Mouse (Mus musculus): ENCODE results near the gene Rnaseh2c. TPM values are rescaled to one million over a fixed set of nuclear protein-coding genes. Genes with fewer than 3 reads are reported as not detected.

Rnaseh2c gene
- polyA plus RNA-seq, 1 experiment from 2014 or later: 164 TPM

DNA sequence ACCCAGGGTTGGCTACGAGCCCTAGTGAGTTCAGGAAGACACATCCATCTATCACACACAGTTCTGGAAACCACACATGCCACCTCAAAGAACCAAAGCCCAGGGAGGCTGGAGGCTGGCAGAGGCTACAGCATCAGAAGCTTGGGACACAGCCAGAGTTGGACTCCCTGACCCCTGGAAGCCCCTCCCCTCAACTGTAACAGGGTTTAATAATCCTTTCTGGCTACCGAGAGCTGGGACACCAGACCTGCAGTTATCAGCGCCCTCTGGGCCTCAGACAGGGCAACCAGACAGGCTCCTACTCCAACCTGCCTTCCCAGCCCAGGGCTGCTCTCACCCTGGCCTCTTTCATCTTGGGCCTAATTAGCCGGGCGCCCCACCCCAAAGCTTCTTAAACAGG, 35.4 kb upstream of the Rnaseh2c start:
- H3K4me3 ChIP-seq (replicated peaks): 0 out of 2 replicates have a peak overlapping the region, but pooled peaks have one; percentile 85
- H3K27ac ChIP-seq: no peak overlapping the region
- H3K4me1 ChIP-seq (replicated peaks): peaks cover 41% of the 10 kb centered on the region
- H3K4me2 ChIP-seq: peak overlapping the region; percentile 99
- no peak for ATAC-seq (ENCODE audit: low read depth)
- H3K9me3 ChIP-seq (replicated peaks): no peaks in the 10 kb centered on the region
- H3K36me3 ChIP-seq: peaks cover 23% of the 10 kb centered on the region
- DNase-seq: no peak
- H3K27me3 ChIP-seq: peaks cover 59% of the 10 kb centered on the region
- H3K9ac ChIP-seq: 0 out of 2 replicates have a peak overlapping the region, but pooled peaks have one; percentile 91
- 54% methylated on average over 5 of the region's 5 CpGs for WGBS (ENCODE audit: insufficient replicate concordance)

DNA sequence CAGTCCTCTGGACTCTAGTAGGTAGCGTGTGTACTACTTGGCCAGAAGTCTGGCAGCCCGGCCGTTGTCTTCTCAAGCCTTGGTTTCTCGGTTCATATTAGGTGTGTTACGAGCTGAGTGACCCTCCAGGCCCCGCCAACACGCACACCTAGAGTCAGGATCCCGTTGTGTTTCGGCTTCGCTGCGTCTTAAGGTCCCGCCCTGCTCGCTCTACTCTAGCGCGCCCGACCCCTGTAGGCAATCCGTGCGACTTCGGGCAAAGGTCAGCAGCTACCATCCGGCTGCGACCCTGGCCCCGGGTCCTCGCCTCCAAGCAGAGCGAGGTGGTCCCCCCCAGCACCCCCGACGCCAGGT, 34.5 kb upstream of the Rnaseh2c start:
- ATAC-seq (ENCODE audit: low read depth): peak; percentile 48
- peak overlapping the region; percentile 99 for H3K4me2 ChIP-seq

DNA sequence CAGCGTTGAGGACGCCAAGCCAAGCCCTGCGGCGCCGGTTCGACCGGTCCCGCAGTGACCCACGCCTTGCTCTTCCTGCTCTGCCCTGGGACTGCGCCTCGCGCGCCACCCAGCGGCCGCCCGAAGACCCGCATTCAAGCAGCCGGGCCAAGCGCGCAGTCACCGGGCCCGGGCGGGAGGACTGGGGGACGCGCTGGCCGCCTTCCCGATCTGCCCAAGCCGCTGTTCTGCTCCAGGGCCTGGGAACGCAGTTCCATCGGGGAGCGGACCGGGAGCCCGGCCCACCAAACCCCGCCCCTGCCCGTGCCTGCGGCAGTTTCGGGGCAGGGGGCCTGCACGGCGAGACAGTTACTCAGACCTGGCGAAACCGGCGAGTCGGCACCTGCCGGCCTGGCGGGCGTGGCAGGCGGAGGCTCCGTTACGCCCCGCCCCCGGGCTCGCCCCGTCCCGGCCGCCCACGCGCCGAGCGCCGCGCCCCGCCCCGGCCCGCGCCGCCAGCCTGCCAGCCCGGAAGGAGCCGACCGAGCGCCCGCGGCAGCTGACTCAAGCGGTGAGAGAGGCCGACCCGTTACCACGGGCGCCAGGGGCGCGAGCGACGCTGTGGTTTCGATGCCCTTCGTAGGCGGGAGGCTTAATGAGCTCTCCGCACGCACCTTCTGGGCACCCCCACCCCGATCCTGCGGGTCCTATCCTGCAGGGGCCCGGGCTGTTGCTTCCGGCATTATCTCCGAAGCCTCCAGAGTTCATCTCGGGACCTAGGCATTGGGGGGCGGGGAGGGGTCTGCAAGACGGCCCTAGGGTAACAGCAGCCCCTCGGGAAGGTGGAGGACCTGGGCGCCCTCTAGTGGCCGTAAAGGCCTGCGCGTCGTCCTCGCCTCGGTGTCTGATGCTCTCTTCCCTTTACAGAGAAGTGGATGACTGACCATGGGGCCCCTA, 33.9 kb upstream of the Rnaseh2c start, which contains the start of gene Ap5b1:
Gene Ap5b1 (plus strand): TSS at position 492 of the 936 bp plus-strand sequence.
- Histone ChIP-seq H3K9me3 (replicated peaks) (no peaks in the 10 kb centered on the region), H3K9ac (peak within 1 kb of the TSS; percentile 91), H3K4me1 (replicated peaks) (peaks cover 41% of the 10 kb centered on the region), H3K27me3 (peaks cover 44% of the 10 kb centered on the region), H3K36me3 (peaks cover 25% of the 10 kb centered on the region), H3K4me2 (peak within 1 kb of the TSS; percentile 99), H3K27ac (peak within 1 kb of the TSS; percentile 95), H3K4me3 (replicated peaks) (peak within 1 kb of the TSS; percentile 85)
- WGBS (ENCODE audit: insufficient replicate concordance): under 1% methylated on average over 101 of the region's 102 CpGs
- ATAC-seq (ENCODE audit: low read depth) (peak; percentile 85), DNase-seq (peak; percentile 89)

More for the DNA sequence above, 34.5 kb upstream of the Rnaseh2c start:
- Histone ChIP-seq H3K9ac (peak overlapping the region; percentile 91), H3K9me3 (replicated peaks) (no peaks in the 10 kb centered on the region), H3K27ac (peak overlapping the region; percentile 95), H3K4me3 (replicated peaks) (peak overlapping the region; percentile 85), H3K27me3 (peaks cover 51% of the 10 kb centered on the region), H3K4me1 (replicated peaks) (peaks cover 41% of the 10 kb centered on the region), H3K36me3 (peaks cover 25% of the 10 kb centered on the region)
- 2% methylated on average over 26 of the region's 26 CpGs for WGBS (ENCODE audit: insufficient replicate concordance)
- no peak for DNase-seq

DNA sequence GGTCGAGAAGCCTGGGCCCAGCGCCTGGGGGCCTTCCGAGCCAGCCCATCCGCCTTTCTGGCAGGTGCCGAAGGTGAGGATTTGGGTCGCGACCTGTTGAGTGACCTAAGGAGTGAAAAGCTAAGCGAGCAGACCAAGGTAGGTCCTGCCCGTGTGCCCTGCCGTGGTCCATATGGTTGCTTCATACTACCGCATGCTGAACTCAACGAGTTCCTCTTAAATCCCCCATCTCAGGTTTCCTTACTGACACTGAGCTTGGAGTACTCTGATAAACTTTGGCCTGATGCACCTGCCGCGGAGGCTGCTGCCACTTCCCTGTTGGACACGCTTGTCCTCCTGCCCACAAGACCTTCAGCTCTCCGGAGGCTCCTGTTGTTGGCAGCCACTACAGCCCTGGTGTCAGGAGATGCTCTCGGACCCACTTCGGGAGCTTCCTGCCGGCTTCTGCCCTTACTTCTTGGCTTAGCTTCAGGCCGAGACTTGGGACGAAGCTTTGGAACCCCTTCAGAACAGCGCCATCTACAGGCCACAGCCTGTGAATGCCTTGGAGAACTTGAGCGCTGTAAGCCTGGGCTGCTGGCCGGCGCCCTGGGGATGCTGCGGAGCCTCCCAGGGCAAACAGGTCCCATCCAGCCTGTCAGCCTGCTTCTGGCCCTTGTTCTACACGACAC, 33.1 kb upstream of the Rnaseh2c start:
- ATAC-seq (ENCODE audit: low read depth): peak; percentile 34
- H3K36me3 ChIP-seq: peaks cover 25% of the 10 kb centered on the region
- peak overlapping the region; percentile 85 for H3K4me3 ChIP-seq (replicated peaks)
- DNase-seq: peak; percentile 74
- peak overlapping the region; percentile 95 for H3K27ac ChIP-seq
- WGBS (ENCODE audit: insufficient replicate concordance): 6% methylated on average over 27 of the region's 27 CpGs
- peak overlapping the region; percentile 91 for H3K9ac ChIP-seq
- H3K27me3 ChIP-seq: peaks cover 36% of the 10 kb centered on the region
- H3K9me3 ChIP-seq (replicated peaks): no peaks in the 10 kb centered on the region
- H3K4me1 ChIP-seq (replicated peaks): peaks cover 41% of the 10 kb centered on the region
- H3K4me2 ChIP-seq: peak overlapping the region; percentile 99

DNA sequence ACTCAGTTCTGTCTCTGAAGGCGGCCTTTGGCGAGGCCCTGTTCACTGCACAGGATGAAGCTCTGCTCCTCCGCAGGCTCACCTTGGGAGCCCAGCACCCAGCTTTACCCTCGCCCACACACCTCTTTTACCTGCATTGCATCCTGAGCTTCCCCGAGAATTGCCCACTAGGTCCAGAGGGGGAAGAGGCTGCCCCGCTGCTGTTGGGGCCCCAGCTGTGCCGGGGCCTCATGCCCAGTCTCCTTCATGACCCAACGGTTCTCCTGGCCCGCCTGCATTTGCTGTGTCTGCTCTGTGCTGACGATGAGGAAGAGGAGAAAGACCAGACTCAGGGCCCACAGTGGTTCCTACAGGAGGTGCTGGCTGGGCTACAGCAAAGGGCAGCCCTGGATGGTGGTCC, 32.2 kb upstream of the Rnaseh2c start:
- Histone ChIP-seq H3K27me3 (peaks cover 27% of the 10 kb centered on the region), H3K4me1 (replicated peaks) (peaks cover 41% of the 10 kb centered on the region), H3K9me3 (replicated peaks) (no peaks in the 10 kb centered on the region), H3K9ac (peak overlapping the region; percentile 91; the same call in 1 of the 2 replicates), H3K4me2 (peak overlapping the region; percentile 99), H3K36me3 (peaks cover 25% of the 10 kb centered on the region), H3K27ac (no peak overlapping the region), H3K4me3 (replicated peaks) (no peak overlapping the region)
- 76% methylated on average over 10 of the region's 10 CpGs for WGBS (ENCODE audit: insufficient replicate concordance)
- ATAC-seq (ENCODE audit: low read depth) (no peak), DNase-seq (no peak)

DNA sequence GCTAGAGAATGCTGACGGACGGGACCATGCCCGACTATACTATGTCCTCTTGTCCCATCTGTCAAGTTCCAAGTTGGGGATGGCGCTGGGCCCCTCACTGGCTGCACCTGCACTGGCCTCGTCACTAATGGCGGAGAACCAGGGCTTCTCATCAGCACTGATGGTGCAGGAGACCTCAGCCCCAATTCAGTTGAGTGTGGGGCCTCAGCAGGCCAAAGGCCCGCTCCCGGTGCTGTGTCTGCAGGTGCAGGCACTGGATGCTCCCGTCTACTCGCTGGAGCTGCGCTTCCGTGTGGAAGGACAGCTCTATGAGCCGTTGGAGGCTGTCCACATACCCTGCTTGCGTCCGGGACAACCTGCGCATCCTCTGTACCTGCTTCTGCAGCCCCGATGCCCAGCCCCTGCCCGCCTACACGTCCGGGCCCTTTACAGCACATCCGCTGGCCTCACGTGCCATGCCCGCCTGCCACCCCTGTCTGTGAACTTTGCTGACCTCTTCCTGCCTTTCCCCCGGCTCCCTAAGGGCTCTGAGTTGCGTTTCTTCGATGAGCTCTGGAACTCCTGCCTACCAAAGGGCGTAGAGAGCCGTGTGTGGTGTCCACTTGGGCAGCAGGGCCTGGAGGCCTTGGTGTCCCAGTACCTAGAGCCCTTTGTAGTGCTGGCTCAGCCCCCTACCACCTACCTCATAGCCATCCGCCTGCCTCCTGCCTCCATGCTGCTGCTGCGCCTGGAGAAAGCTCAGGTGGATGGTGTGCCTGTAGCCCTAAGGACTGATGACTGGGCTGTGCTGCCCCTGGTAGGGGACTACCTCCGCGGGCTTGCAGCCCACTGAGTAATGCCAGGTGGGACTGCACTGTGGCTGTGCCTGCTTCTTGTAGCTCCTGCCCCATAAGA, 31.1 kb upstream of the Rnaseh2c start:
- H3K27ac ChIP-seq: peak overlapping the region; percentile 31; the same call in 1 of the 2 replicates
- peaks cover 25% of the 10 kb centered on the region for H3K36me3 ChIP-seq
- 85% methylated on average over 32 of the region's 32 CpGs for WGBS (ENCODE audit: insufficient replicate concordance)
- H3K9me3 ChIP-seq (replicated peaks): no peaks in the 10 kb centered on the region
- H3K27me3 ChIP-seq: peaks cover 16% of the 10 kb centered on the region
- ATAC-seq (ENCODE audit: low read depth) (no peak), DNase-seq (no peak)
- H3K4me3 ChIP-seq (replicated peaks): no peak overlapping the region
- no peak overlapping the region for H3K9ac ChIP-seq
- peaks cover 41% of the 10 kb centered on the region for H3K4me1 ChIP-seq (replicated peaks)
- no peak overlapping the region for H3K4me2 ChIP-seq

DNA sequence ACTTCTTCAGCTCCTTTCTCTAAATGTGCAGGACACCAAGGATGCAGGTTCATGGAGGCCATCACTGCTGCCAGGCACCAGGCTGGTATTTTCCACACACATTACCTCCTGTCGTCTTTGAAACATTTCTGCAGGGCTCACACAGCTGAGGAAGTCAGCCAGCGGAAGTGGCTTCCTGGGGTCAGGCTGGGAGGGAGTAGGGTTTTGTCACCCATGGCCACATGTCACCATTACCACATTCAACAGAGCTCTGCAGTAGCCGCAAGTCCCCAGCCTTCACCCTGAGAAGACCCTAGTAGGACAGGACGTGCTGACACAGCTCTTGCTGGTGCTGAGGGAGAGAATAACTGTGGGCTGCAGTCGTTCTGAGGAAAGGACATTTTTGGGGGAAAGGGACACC, 29.8 kb upstream of the Rnaseh2c start:
- Histone ChIP-seq H3K9ac (no peak overlapping the region), H3K4me2 (no peak overlapping the region), H3K36me3 (peaks cover 25% of the 10 kb centered on the region), H3K4me3 (replicated peaks) (no peak overlapping the region), H3K9me3 (replicated peaks) (no peaks in the 10 kb centered on the region), H3K27me3 (peaks cover 4% of the 10 kb centered on the region; the same call in 1 of the 2 replicates), H3K4me1 (replicated peaks) (peaks cover 34% of the 10 kb centered on the region), H3K27ac (0 out of 2 replicates have a peak overlapping the region, but pooled peaks have one; percentile 50)
- ATAC-seq (ENCODE audit: low read depth): no peak
- no peak for DNase-seq
- WGBS (ENCODE audit: insufficient replicate concordance): 36% methylated on average over 5 of the region's 5 CpGs

DNA sequence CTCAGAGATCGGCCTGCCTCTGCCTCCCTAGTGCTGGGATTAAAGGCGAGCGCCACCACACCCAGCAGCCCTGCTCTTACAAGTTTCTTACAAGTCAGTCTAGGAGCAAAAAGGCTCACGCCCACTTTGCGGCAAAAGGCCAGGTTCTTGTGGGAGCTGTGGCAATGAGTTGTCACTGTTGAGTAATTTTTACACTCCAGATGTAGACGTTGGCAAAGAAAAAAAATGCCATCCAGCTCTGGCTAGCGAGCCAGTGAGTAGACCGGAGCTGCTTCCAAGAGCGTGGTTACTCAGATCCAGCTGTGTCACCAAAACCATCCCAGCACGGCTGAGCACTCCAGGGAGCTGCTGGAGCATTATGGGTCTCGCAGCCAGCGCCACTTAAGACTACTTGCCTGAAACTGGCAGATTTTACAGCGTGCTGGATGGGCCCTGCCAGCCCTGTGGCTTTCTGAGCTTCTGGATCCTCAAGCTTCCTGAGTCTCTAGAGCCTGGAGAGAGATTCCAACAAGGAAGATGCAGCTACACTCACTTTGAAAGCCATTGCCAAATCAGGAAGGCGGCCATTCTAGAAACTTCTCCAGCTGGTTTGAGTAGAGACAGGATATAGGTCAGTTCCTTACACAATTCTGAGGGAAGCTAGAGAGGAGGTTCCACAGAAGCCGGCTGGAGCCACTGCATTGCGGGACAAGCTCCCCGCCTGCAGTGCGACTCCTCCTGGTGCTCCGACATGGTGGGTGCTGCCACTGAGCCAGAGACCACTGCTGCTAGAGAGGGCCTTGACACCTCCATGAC, 29.1 kb upstream of the Rnaseh2c start:
- Histone ChIP-seq H3K4me3 (replicated peaks) (no peak overlapping the region), H3K36me3 (peaks cover 25% of the 10 kb centered on the region), H3K9ac (no peak overlapping the region), H3K27me3 (no peaks in the 10 kb centered on the region), H3K9me3 (replicated peaks) (no peaks in the 10 kb centered on the region), H3K27ac (0 out of 2 replicates have a peak overlapping the region, but pooled peaks have one; percentile 50), H3K4me2 (no peak overlapping the region), H3K4me1 (replicated peaks) (peaks cover 27% of the 10 kb centered on the region)
- WGBS (ENCODE audit: insufficient replicate concordance): 69% methylated on average over 19 of the region's 19 CpGs
- DNase-seq (no peak), ATAC-seq (ENCODE audit: low read depth) (no peak)

DNA sequence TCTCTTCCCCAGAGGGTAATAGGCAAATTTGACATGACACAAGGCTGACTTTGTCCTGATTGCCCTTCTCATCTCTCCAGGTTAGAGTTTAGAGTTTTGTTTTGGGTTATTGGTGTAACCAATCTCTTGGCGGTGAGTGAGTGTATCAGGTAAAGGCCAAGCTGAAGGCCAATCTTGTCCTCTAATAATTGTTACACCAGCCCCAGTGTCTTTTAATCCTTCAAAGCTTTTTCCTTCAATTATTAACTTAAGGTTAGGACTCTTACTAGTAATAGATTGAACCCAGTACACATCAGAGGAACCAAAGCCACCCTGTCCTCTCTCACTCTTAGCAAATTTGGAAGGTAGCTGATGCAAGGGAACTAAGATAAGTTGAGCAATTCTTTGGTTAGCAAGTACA, 26.3 kb upstream of the Rnaseh2c start:
- H3K9me3 ChIP-seq (replicated peaks): no peaks in the 10 kb centered on the region
- no peak overlapping the region for H3K9ac ChIP-seq
- no peak for ATAC-seq (ENCODE audit: low read depth)
- H3K27ac ChIP-seq: no peak overlapping the region
- no peak overlapping the region for H3K4me3 ChIP-seq (replicated peaks)
- H3K4me1 ChIP-seq (replicated peaks): peaks cover 10% of the 10 kb centered on the region
- peaks cover 12% of the 10 kb centered on the region for H3K36me3 ChIP-seq
- 74% methylated on average over 1 of the region's 1 CpGs for WGBS (ENCODE audit: insufficient replicate concordance)
- no peak for DNase-seq
- H3K27me3 ChIP-seq: peaks cover 10% of the 10 kb centered on the region; the same call in 1 of the 2 replicates
- H3K4me2 ChIP-seq: no peak overlapping the region

DNA sequence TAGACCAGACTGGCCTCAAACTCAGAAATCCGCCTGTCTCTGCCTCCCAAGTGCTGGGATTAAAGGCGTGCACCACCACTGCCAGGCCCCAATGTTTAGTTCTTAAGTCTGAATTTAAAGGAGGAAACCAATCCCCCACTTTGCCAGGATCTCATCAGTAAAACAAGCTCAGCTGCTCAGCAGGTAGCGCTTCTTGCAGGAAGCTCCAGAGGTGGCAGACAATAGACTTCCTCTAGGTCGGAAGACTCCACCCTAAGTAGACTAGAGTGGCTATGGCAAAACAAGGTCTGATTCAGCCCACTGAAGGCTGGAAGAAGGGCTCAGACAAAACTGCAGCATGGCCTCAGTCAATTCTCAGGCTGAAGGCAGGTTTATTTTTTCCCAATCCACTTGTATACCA, 21.7 kb upstream of the Rnaseh2c start:
- Histone ChIP-seq H3K27ac (no peak overlapping the region), H3K9me3 (replicated peaks) (no peaks in the 10 kb centered on the region), H3K4me1 (replicated peaks) (no peaks in the 10 kb centered on the region), H3K4me2 (no peak overlapping the region), H3K36me3 (no peaks in the 10 kb centered on the region), H3K4me3 (replicated peaks) (no peak overlapping the region), H3K27me3 (peaks cover 14% of the 10 kb centered on the region), H3K9ac (no peak overlapping the region)
- DNase-seq (no peak), ATAC-seq (ENCODE audit: low read depth) (no peak)
- WGBS (ENCODE audit: insufficient replicate concordance): 66% methylated on average over 4 of the region's 4 CpGs

Measured in liver, embryonic 13.5 days (tissue).